ENCODE assay signal across 8 mouse cellular contexts in genomic region chr19:6047154-6047898, GRCm38 (mm10). TPM values are rescaled to one million over a fixed set of nuclear protein-coding genes. Genes with fewer than 3 reads are reported as not detected.
DNase-seq lines count a peak whose midpoint lies in the region; ATAC-seq and TF ChIP-seq lines count a peak whose summit lies in the region.

No protein-coding gene starts in this region.

- TF ChIP-seq CTCF in G1E (IDR thresholded peaks at IDR 0.05; ENCODE audit: low read depth, low read length): no peak

- no peaks in the 10 kb centered on the region for H3K27me3 ChIP-seq in heart, embryonic 12.5 days (replicated peaks)
- H3K27me3 ChIP-seq in G1E (ENCODE audit: insufficient read depth, low read length): no peaks in the 10 kb centered on the region
- no peaks in the 10 kb centered on the region for H3K27me3 ChIP-seq in erythroblast, embryonic 14.5 days (ENCODE audit: control insufficient read depth)
- no peaks in the 10 kb centered on the region for H3K27me3 ChIP-seq in limb, embryonic 13.5 days
- no peaks in the 10 kb centered on the region for H3K27me3 ChIP-seq in stomach, embryonic 15.5 days (replicated peaks)

- H3K9me3 ChIP-seq in heart, embryonic 12.5 days (replicated peaks): no peaks in the 10 kb centered on the region
- no peaks in the 10 kb centered on the region for H3K9me3 ChIP-seq in G1E (replicated peaks)
- H3K9me3 ChIP-seq in erythroblast, embryonic 14.5 days (ENCODE audit: control insufficient read depth, low read length): no peaks in the 10 kb centered on the region
- no peaks in the 10 kb centered on the region for H3K9me3 ChIP-seq in limb, embryonic 13.5 days
- no peaks in the 10 kb centered on the region for H3K9me3 ChIP-seq in stomach, embryonic 15.5 days

- peaks cover 41% of the 10 kb centered on the region for H3K36me3 ChIP-seq in heart, embryonic 12.5 days
- peaks cover 55% of the 10 kb centered on the region for H3K36me3 ChIP-seq in G1E (replicated peaks)
- peaks cover 57% of the 10 kb centered on the region for H3K36me3 ChIP-seq in erythroblast, embryonic 14.5 days (ENCODE audit: control insufficient read depth)
- H3K36me3 ChIP-seq in limb, embryonic 13.5 days: peaks cover 44% of the 10 kb centered on the region
- peaks cover 40% of the 10 kb centered on the region for H3K36me3 ChIP-seq in stomach, embryonic 15.5 days

- H3K4me1 ChIP-seq in heart, embryonic 12.5 days (replicated peaks): peaks cover 26% of the 10 kb centered on the region
- peaks cover 59% of the 10 kb centered on the region for H3K4me1 ChIP-seq in G1E (ENCODE audit: insufficient read depth, low read depth, low read length)
- H3K4me1 ChIP-seq in erythroblast, embryonic 14.5 days (ENCODE audit: control insufficient read depth): peaks cover 50% of the 10 kb centered on the region
- peaks cover 23% of the 10 kb centered on the region for H3K4me1 ChIP-seq in limb, embryonic 13.5 days
- H3K4me1 ChIP-seq in stomach, embryonic 15.5 days: peaks cover 13% of the 10 kb centered on the region

- peak overlapping the region; percentile 93 for H3K4me2 ChIP-seq in heart, embryonic 12.5 days
- H3K4me2 ChIP-seq in limb, embryonic 13.5 days (replicated peaks): peak overlapping the region; percentile 98
- H3K4me2 ChIP-seq in stomach, embryonic 15.5 days: peak overlapping the region; percentile 89

- H3K4me3 ChIP-seq in heart, embryonic 12.5 days: peak overlapping the region; percentile 97
- H3K4me3 ChIP-seq in G1E (ENCODE audit: low read depth, low read length): peak overlapping the region; percentile 90
- H3K4me3 ChIP-seq in erythroblast, embryonic 14.5 days (replicated peaks): peak overlapping the region; percentile 95
- peak overlapping the region; percentile 93 for H3K4me3 ChIP-seq in limb, embryonic 13.5 days
- peak overlapping the region; percentile 93 for H3K4me3 ChIP-seq in stomach, embryonic 15.5 days (replicated peaks)

- 2% methylated on average over 44 of the region's 44 CpGs for WGBS in heart, embryonic 12.5 days
- WGBS in limb, embryonic 13.5 days: 2% methylated on average over 41 of the region's 44 CpGs
- 1% methylated on average over 44 of the region's 44 CpGs for WGBS in stomach, embryonic 15.5 days

- DNase-seq in heart, adult 11 months: no peak
- no peak for DNase-seq in G1E (ENCODE audit: low spot score)
- DNase-seq in ovary, postnatal 14 days (ENCODE audit: low spot score): no peak
- DNase-seq in ovary, adult 18-20 months (ENCODE audit: low spot score): no peak

- ATAC-seq in heart, embryonic 12.5 days (ENCODE audit: insufficient number of reproducible peaks, low FRiP score): peak; percentile 31; the same call in 1 of the 2 replicates
- no peak for ATAC-seq in G1E (ENCODE audit: extremely low read depth, insufficient number of reproducible peaks, low FRiP score, poor library complexity, severe bottlenecking)
- peak; percentile 7 for ATAC-seq in limb, embryonic 13.5 days (ENCODE audit: low FRiP score, low read depth)
- no peak for ATAC-seq in stomach, embryonic 15.5 days (ENCODE audit: insufficient read depth, low FRiP score, low read depth)

- H3K9ac ChIP-seq in heart, embryonic 12.5 days: peak overlapping the region; percentile 97
- peak overlapping the region; percentile 95 for H3K9ac ChIP-seq in limb, embryonic 13.5 days
- peak overlapping the region; percentile 70 for H3K9ac ChIP-seq in stomach, embryonic 15.5 days

- H3K27ac ChIP-seq in heart, embryonic 12.5 days (ENCODE audit: poor library complexity, severe bottlenecking): peak overlapping the region; percentile 98
- peak overlapping the region; percentile 99 for H3K27ac ChIP-seq in limb, embryonic 13.5 days
- peak overlapping the region; percentile 99 for H3K27ac ChIP-seq in stomach, embryonic 15.5 days

RNA-seq across cellular contexts. Expression of gene Syvn1, which starts 0.9 kb away (rescaled TPM):
- 21.1 and 21.8 TPM in 2 replicates for polyA plus RNA-seq in heart, embryonic 12.5 days (2016; fragmentation: Nextera tagmentation; extraction: Ambion mirVana)
- 27.0 and 39.7 TPM in 2 replicates for total RNA-seq in G1E (2014; fragmentation: Nextera tagmentation)
- total RNA-seq in G1E (2017): 4.8 and 5.9 TPM in 2 replicates
- polyA plus RNA-seq in G1E (2012): 78.2 and 84.1 TPM in 2 replicates
- polyA plus RNA-seq in erythroblast, embryonic 14.5 days (2012): 9.5 and 10.2 TPM in 2 replicates
- polyA plus RNA-seq in limb, embryonic 13.5 days (2015; fragmentation: Nextera tagmentation; extraction: Ambion mirVana): 27.2 and 34.0 TPM in 2 replicates
- polyA plus RNA-seq in stomach, embryonic 15.5 days (2015; fragmentation: Nextera tagmentation; extraction: Ambion mirVana): 26.7 and 31.7 TPM in 2 replicates

RNA-seq across cellular contexts. Expression of gene Mrpl49, which starts 10.3 kb away (rescaled TPM):
- 58.5 and 64.4 TPM in 2 replicates for polyA plus RNA-seq in heart, embryonic 12.5 days (2016; fragmentation: Nextera tagmentation; extraction: Ambion mirVana)
- total RNA-seq in G1E (2014; fragmentation: Nextera tagmentation) (46.6 and 51.6 TPM in 2 replicates), G1E (2017) (46.9 and 52.4 TPM in 2 replicates)
- polyA plus RNA-seq in G1E (2012): 41.8 and 46.8 TPM in 2 replicates
- polyA plus RNA-seq in erythroblast, embryonic 14.5 days (2012): 4.9 and 6.3 TPM in 2 replicates
- 76.9 and 80.0 TPM in 2 replicates for polyA plus RNA-seq in limb, embryonic 13.5 days (2015; fragmentation: Nextera tagmentation; extraction: Ambion mirVana)
- 68.0 and 70.4 TPM in 2 replicates for polyA plus RNA-seq in stomach, embryonic 15.5 days (2015; fragmentation: Nextera tagmentation; extraction: Ambion mirVana)

RNA-seq across cellular contexts. Expression of gene Fau, which starts 10.3 kb away (rescaled TPM):
- 503 and 513 TPM in 2 replicates for polyA plus RNA-seq in heart, embryonic 12.5 days (2016; fragmentation: Nextera tagmentation; extraction: Ambion mirVana)
- total RNA-seq in G1E (2014; fragmentation: Nextera tagmentation) (3,086 and 3,502 TPM in 2 replicates), G1E (2017) (2,639 and 2,986 TPM in 2 replicates)
- polyA plus RNA-seq in G1E (2012): 5,636 and 5,712 TPM in 2 replicates
- 521 and 530 TPM in 2 replicates for polyA plus RNA-seq in erythroblast, embryonic 14.5 days (2012)
- polyA plus RNA-seq in limb, embryonic 13.5 days (2015; fragmentation: Nextera tagmentation; extraction: Ambion mirVana): 760 and 823 TPM in 2 replicates
- 625 and 772 TPM in 2 replicates for polyA plus RNA-seq in stomach, embryonic 15.5 days (2015; fragmentation: Nextera tagmentation; extraction: Ambion mirVana)

RNA-seq across cellular contexts. Expression of gene Znhit2, which starts 13.7 kb away (rescaled TPM):
- 23.9 and 24.9 TPM in 2 replicates for polyA plus RNA-seq in heart, embryonic 12.5 days (2016; fragmentation: Nextera tagmentation; extraction: Ambion mirVana)
- 8.3 and 16.3 TPM in 2 replicates for total RNA-seq in G1E (2014; fragmentation: Nextera tagmentation)
- total RNA-seq in G1E (2017): 11.0 and 23.3 TPM in 2 replicates
- polyA plus RNA-seq in G1E (2012): 58.7 and 60.6 TPM in 2 replicates
- polyA plus RNA-seq in erythroblast, embryonic 14.5 days (2012): 8.6 and 9.3 TPM in 2 replicates
- 29.0 and 29.8 TPM in 2 replicates for polyA plus RNA-seq in limb, embryonic 13.5 days (2015; fragmentation: Nextera tagmentation; extraction: Ambion mirVana)
- 34.6 and 36.6 TPM in 2 replicates for polyA plus RNA-seq in stomach, embryonic 15.5 days (2015; fragmentation: Nextera tagmentation; extraction: Ambion mirVana)

RNA-seq across cellular contexts. Expression of gene Tm7sf2, which starts 20.8 kb away (rescaled TPM):
- polyA plus RNA-seq in heart, embryonic 12.5 days (2016; fragmentation: Nextera tagmentation; extraction: Ambion mirVana): 8.4 and 9.2 TPM in 2 replicates
- total RNA-seq in G1E (2014; fragmentation: Nextera tagmentation) (22.9 and 24.0 TPM in 2 replicates), G1E (2017) (17.2 and 21.4 TPM in 2 replicates)
- polyA plus RNA-seq in G1E (2012): 15.0 and 20.0 TPM in 2 replicates
- polyA plus RNA-seq in erythroblast, embryonic 14.5 days (2012): 0.31 and 1.4 TPM in 2 replicates
- polyA plus RNA-seq in limb, embryonic 13.5 days (2015; fragmentation: Nextera tagmentation; extraction: Ambion mirVana): 17.4 and 24.0 TPM in 2 replicates
- polyA plus RNA-seq in stomach, embryonic 15.5 days (2015; fragmentation: Nextera tagmentation; extraction: Ambion mirVana): 27.7 and 30.0 TPM in 2 replicates

Comparison
In these comparisons a context has a peak if more than half of its experiments do, and no peak if none do; other contexts are left out.
1. ATAC-seq: peak in heart, embryonic 12.5 days (single experiment) and limb, embryonic 13.5 days (single experiment); none in G1E (single experiment) and stomach, embryonic 15.5 days (single experiment).
2. Peak in every context shown above with its lines, with median percentiles within 50 percentile points of each other: H3K27ac ChIP-seq, H3K4me2 ChIP-seq, H3K4me3 ChIP-seq and H3K9ac ChIP-seq.